Mouse (Mus musculus) embryonic facial prominence, embryonic 13.5 days (tissue): ENCODE measurements around the gene Paqr5. TPM values are rescaled to one million over a fixed set of nuclear protein-coding genes. Genes with fewer than 3 reads are reported as not detected.
A peak's percentile ranks its signal among the peaks of the same experiment; 100 is the strongest.

ENCODE experiments used
- ATAC-seq: fragments of 200-750 bp; cut with Nextera tagmentation; 2 replicates; pipeline ENCODE4 v1.8.0; 2017; ENCODE audit warnings: low read depth; ENCODE audit not compliant: insufficient number of reproducible peaks, insufficient read depth, low FRiP score, low TSS enrichment
- H3K27ac ChIP-seq: fragments of 300-500 bp; sonication (generic); 2 replicates; pipeline ENCODE4 v1.5.1; 2015; ENCODE audit warnings: moderate library complexity, mild to moderate bottlenecking, inconsistent platforms
- H3K27me3 ChIP-seq: fragments of 300-500 bp; sonication (generic); 2 replicates; pipeline ENCODE4 v1.6.1; 2015; ENCODE audit warnings: mild to moderate bottlenecking, inconsistent platforms
- H3K36me3 ChIP-seq: fragments of 300-500 bp; sonication (generic); 2 replicates; pipeline ENCODE4 v1.6.1; 2015; ENCODE audit warnings: mild to moderate bottlenecking, inconsistent platforms
- H3K4me1 ChIP-seq: fragments of 300-500 bp; sonication (generic); 2 replicates; pipeline ENCODE4 v1.6.1; 2015; ENCODE audit warnings: inconsistent platforms
- H3K4me2 ChIP-seq: fragments of 300-500 bp; sonication (generic); 2 replicates; pipeline ENCODE4 v1.6.1; 2015; ENCODE audit warnings: moderate library complexity, mild to moderate bottlenecking, inconsistent platforms
- H3K4me3 ChIP-seq: fragments of 300-500 bp; sonication (generic); 2 replicates; pipeline ENCODE4 v1.5.1; 2015; ENCODE audit warnings: mild to moderate bottlenecking, inconsistent platforms
- H3K9ac ChIP-seq: fragments of 300-500 bp; sonication (generic); 2 replicates; pipeline ENCODE4 v1.6.1; 2015; ENCODE audit warnings: mild to moderate bottlenecking, inconsistent platforms
- H3K9me3 ChIP-seq: fragments of 300-500 bp; sonication (generic); 2 replicates; pipeline ENCODE4 v1.6.1; 2016; ENCODE audit warnings: inconsistent platforms
- WGBS: fragments of 180-500 bp; shearing (Covaris S2); methylation state at CpG from one replicate; pipeline ENCODE4 v1.1.7; 2015; ENCODE audit warnings: mixed read lengths; 5-methylcytosine and 5-hydroxymethylcytosine counted together
- polyA plus RNA-seq: library from polyadenylated mRNA; unstranded; fragments of >200 nt; fragmentation: Nextera tagmentation; extraction: Ambion mirVana; gene quantifications from 2 replicates; pipeline ENCODE4 v1.2.1, GENCODE M21; 2015

The Paqr5 gene
- polyA plus RNA-seq, 1 experiment from 2014 or later, result 4.3 TPM

GRCm38 (mm10) chr9:61915393-61916005 is 111.2 kb downstream of the Paqr5 start:
- peak overlapping the region; percentile 96 for H3K27ac ChIP-seq
- ATAC-seq, result no peak
- H3K27me3 ChIP-seq, result no peaks in the 10 kb centered on the region
- H3K4me2 ChIP-seq, result peak overlapping the region; percentile 82
- H3K36me3 ChIP-seq, result peaks cover 60% of the 10 kb centered on the region
- H3K9ac ChIP-seq, result peak overlapping the region; percentile 95
- peaks cover 20% of the 10 kb centered on the region for H3K4me1 ChIP-seq
- H3K9me3 ChIP-seq, result no peaks in the 10 kb centered on the region
- peak overlapping the region; percentile 94 for H3K4me3 ChIP-seq
- WGBS, result 45% methylated on average over 4 of the region's 4 CpGs

GRCm38 (mm10) chr9:61914917-61915300 is 111.7 kb downstream of the Paqr5 start:
- Histone ChIP-seq H3K4me2 (peak overlapping the region; percentile 82), H3K4me3 (peak overlapping the region; percentile 94), H3K36me3 (peaks cover 54% of the 10 kb centered on the region), H3K27ac (peak overlapping the region; percentile 96), H3K27me3 (no peaks in the 10 kb centered on the region), H3K9me3 (no peaks in the 10 kb centered on the region), H3K9ac (peak overlapping the region; percentile 95), H3K4me1 (peaks cover 20% of the 10 kb centered on the region)
- ATAC-seq, result no peak
- 2% methylated on average over 13 of the region's 13 CpGs for whole genome bisulfite sequencing

GRCm38 (mm10) chr9:61914203-61914916 is 112.3 kb downstream of the Paqr5 start, which contains the start of gene Rplp1:
Gene Rplp1, minus strand, starts transcription at chr9:61914542.
- Histone ChIP-seq H3K36me3 (peaks cover 49% of the 10 kb centered on the region), H3K9ac (peak within 1 kb of the TSS; percentile 95), H3K27me3 (no peaks in the 10 kb centered on the region), H3K4me2 (peak within 1 kb of the TSS; percentile 82), H3K27ac (peak within 1 kb of the TSS; percentile 96), H3K9me3 (no peaks in the 10 kb centered on the region), H3K4me3 (peak within 1 kb of the TSS; percentile 94), H3K4me1 (peaks cover 20% of the 10 kb centered on the region)
- ATAC-seq, result peak; percentile 93
- whole genome bisulfite sequencing, result under 1% methylated on average over 70 of the region's 70 CpGs

GRCm38 (mm10) chr9:61911300-61912128 is 115.1 kb downstream of the Paqr5 start:
- no peak overlapping the region for H3K4me2 ChIP-seq
- 57% methylated on average over 6 of the region's 6 CpGs for WGBS
- no peaks in the 10 kb centered on the region for H3K27me3 ChIP-seq
- no peak overlapping the region for H3K4me3 ChIP-seq
- no peak overlapping the region for H3K9ac ChIP-seq
- H3K9me3 ChIP-seq, result no peaks in the 10 kb centered on the region
- peaks cover 20% of the 10 kb centered on the region for H3K4me1 ChIP-seq
- ATAC-seq, result no peak
- H3K36me3 ChIP-seq, result peaks cover 27% of the 10 kb centered on the region
- no peak overlapping the region for H3K27ac ChIP-seq

GRCm38 (mm10) chr9:61910526-61911256 is 116.0 kb downstream of the Paqr5 start:
- Histone ChIP-seq H3K9ac (no peak overlapping the region), H3K9me3 (no peaks in the 10 kb centered on the region), H3K4me3 (no peak overlapping the region), H3K4me1 (peaks cover 22% of the 10 kb centered on the region), H3K36me3 (peaks cover 27% of the 10 kb centered on the region), H3K4me2 (no peak overlapping the region), H3K27ac (no peak overlapping the region), H3K27me3 (no peaks in the 10 kb centered on the region)
- WGBS, result 43% methylated on average over 20 of the region's 20 CpGs
- ATAC-seq, result 0 out of 2 replicates have a peak, but pooled peaks have one; percentile 5

GRCm38 (mm10) chr9:61909633-61910032 is 117.0 kb downstream of the Paqr5 start:
- Histone ChIP-seq H3K4me3 (no peak overlapping the region), H3K4me1 (peaks cover 29% of the 10 kb centered on the region), H3K36me3 (peaks cover 27% of the 10 kb centered on the region), H3K27me3 (no peaks in the 10 kb centered on the region), H3K27ac (no peak overlapping the region), H3K9ac (no peak overlapping the region), H3K9me3 (no peaks in the 10 kb centered on the region), H3K4me2 (no peak overlapping the region)
- 85% methylated on average over 1 of the region's 1 CpGs for whole genome bisulfite sequencing
- no peak for ATAC-seq

- Histone ChIP-seq H3K4me3 (no peak overlapping the region), H3K27ac (no peak overlapping the region), H3K9ac (no peak overlapping the region), H3K4me2 (no peak overlapping the region), H3K27me3 (no peaks in the 10 kb centered on the region), H3K9me3 (no peaks in the 10 kb centered on the region), H3K36me3 (peaks cover 27% of the 10 kb centered on the region), H3K4me1 (peaks cover 36% of the 10 kb centered on the region)
- 89% methylated on average over 11 of the region's 11 CpGs for WGBS
- ATAC-seq, result no peak
Observed at GRCm38 (mm10) chr9:61908832-61909407, 117.7 kb downstream of the Paqr5 start.

- Histone ChIP-seq H3K27me3 (no peaks in the 10 kb centered on the region), H3K27ac (no peak overlapping the region), H3K4me2 (no peak overlapping the region), H3K36me3 (peaks cover 24% of the 10 kb centered on the region), H3K4me1 (peaks cover 37% of the 10 kb centered on the region), H3K9ac (no peak overlapping the region), H3K4me3 (no peak overlapping the region), H3K9me3 (no peaks in the 10 kb centered on the region)
- no peak for ATAC-seq
- WGBS, result 75% methylated on average over 3 of the region's 3 CpGs
Observed at GRCm38 (mm10) chr9:61908341-61908740, 118.3 kb downstream of the Paqr5 start.

- H3K4me3 ChIP-seq, result no peak overlapping the region
- H3K27me3 ChIP-seq, result no peaks in the 10 kb centered on the region
- ATAC-seq, result no peak
- 75% methylated on average over 4 of the region's 4 CpGs for WGBS
- no peak overlapping the region for H3K27ac ChIP-seq
- H3K9ac ChIP-seq, result no peak overlapping the region
- peaks cover 33% of the 10 kb centered on the region for H3K4me1 ChIP-seq
- no peak overlapping the region for H3K4me2 ChIP-seq
- no peaks in the 10 kb centered on the region for H3K9me3 ChIP-seq
- peaks cover 19% of the 10 kb centered on the region for H3K36me3 ChIP-seq
Observed at GRCm38 (mm10) chr9:61907621-61908295, 118.9 kb downstream of the Paqr5 start.

- peaks cover 25% of the 10 kb centered on the region for H3K4me1 ChIP-seq
- H3K36me3 ChIP-seq, result peaks cover 10% of the 10 kb centered on the region
- no peak overlapping the region for H3K9ac ChIP-seq
- WGBS, result 65% methylated on average over 10 of the region's 10 CpGs
- no peak for ATAC-seq
- H3K9me3 ChIP-seq, result no peaks in the 10 kb centered on the region
- H3K27ac ChIP-seq, result no peak overlapping the region
- H3K4me3 ChIP-seq, result no peak overlapping the region
- H3K4me2 ChIP-seq, result no peak overlapping the region
- H3K27me3 ChIP-seq, result 0 out of 2 replicates have a peak, but pooled peaks cover 5% of the 10 kb centered on the region
Observed at GRCm38 (mm10) chr9:61906912-61907311, 119.7 kb downstream of the Paqr5 start.
